Mouse (Mus musculus): ENCODE data around the gene Smim20.
A peak's percentile ranks its signal among the peaks of the same experiment; 100 is the strongest.

Gene Smim20

GRCm38 (mm10) chr5:53266181-53266580, 702 bp upstream of the Smim20 start:
- no peak for DNase-seq (ENCODE audit: low spot score)

DNA sequence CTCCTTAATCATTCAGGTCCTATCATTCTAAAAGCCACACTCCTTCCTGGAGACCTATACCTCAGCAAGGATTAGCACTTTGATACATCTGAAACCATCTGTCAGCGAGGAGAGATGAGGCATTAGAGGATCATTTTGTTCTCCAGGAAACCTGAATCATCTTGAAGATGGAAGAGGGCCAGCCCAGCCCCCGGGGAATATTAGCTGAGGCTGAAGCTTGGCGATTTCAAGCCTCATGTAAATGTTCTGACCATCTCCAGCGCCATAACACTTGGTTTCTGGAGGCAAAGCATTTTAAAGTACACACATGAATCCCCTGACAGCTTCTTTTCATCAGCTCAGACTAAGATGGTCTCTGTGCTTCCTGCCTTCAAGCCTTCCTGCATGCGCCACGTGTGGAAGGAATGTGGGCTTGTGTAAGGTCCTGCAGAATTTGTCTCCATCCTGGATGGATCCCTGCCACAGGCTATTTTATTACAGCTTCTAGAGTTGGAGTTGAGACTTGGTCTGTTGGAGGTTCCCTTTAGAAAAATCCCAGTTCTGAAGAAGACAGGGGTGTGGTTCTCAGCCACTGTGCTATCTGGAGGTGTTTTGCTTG, 1.3 kb downstream of the Smim20 start:
- DNase-seq (ENCODE audit: low spot score): peak; percentile 60

DNA sequence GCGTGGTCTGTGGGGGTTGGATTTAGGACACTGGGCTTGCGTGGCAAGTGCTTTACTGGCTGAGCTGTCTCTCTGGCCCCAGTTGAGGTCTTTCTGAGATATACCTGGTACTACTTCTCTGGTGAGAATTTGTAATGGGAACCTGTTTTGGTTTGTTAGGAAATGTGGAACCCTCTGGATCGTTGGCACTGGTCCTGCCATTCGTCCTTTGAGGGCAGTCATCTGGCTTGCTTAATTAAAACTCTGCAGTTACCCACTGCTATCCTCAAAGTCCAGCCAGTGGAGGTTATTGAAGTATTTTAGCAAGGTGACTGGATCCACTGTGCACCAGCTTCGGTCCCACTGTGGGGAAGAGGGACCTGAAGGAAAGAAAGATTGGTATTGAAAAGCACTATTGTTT, 2.9 kb downstream of the Smim20 start:
- no peak for DNase-seq (ENCODE audit: low spot score)

GRCm38 (mm10) chr5:53270947-53271711, 4.2 kb downstream of the Smim20 start:
- DNase-seq (ENCODE audit: low spot score): no peak

DNA sequence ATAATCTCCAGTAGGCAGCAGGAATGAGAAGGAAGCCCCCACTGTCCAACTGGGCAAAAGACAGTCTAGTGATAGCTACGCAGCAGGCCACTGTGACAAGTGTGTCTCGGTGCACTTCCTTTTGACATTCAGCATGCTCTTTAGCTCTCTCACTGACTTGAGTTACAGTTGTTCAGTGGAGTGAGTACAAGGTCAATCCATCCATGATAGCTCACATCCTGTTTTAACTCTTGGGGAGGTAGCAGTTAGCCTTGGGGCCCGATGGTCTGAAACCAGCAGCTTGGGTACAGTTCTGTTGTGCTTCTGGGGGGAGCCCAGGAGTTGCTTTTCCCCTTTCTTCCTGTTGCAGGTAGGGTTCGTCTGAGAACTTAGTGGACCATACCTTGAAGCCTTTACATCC, 5.7 kb downstream of the Smim20 start:
- DNase-seq (ENCODE audit: low spot score): no peak

GRCm38 (mm10) chr5:53273699-53274430, 7.0 kb downstream of the Smim20 start:
- DNase-seq (ENCODE audit: low spot score): no peak

DNA sequence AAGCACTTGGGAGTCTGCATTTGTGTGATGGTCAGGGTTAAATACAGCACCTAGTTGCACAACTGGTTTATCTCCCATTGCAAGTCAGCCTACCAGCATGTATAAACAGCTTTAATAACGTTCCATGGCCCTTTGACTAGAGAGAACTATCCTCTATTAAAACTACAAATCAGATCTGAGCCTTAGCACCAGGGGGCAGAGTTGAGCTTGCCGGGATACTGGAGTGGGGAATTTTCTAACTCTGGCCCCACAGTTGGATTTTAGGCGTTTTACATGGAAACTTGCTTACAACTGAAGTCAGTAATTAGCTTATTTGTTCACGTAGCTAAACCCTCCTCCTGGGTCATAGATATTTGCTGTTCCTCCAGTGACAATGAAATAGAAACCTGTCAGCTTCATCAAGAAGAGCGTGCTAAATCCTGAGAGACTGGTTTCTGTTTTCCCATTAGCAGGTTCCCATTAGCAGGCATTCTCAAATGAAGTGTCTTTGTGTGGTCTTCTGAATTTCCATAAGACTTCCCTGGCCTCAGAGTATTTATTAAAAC, 8.0 kb downstream of the Smim20 start:
- peak; percentile 52 for DNase-seq (ENCODE audit: low spot score)

DNA sequence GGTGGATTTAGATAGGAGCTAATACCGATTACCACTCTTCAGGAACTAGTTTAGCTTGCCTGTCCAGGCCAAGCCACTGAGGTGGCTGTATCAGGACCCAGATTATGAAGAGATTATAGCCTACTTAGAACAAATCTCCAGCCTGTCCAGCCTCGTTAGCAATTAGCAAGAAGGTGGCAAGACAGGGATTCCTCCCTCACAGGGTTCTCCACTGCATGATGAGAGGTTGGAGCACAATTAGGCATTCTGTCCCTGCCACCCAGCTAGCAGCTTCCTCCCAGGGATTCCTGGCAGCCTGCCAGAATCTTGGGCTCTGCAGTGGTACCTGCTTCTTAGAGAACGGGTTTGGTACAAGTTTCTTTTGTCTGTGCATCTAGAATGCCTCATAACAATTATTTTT, 8.5 kb downstream of the Smim20 start:
- no peak for DNase-seq (ENCODE audit: low spot score)

- no peak for DNase-seq (ENCODE audit: low spot score)
Observed at GRCm38 (mm10) chr5:53276470-53277022, 9.7 kb downstream of the Smim20 start.

DNA sequence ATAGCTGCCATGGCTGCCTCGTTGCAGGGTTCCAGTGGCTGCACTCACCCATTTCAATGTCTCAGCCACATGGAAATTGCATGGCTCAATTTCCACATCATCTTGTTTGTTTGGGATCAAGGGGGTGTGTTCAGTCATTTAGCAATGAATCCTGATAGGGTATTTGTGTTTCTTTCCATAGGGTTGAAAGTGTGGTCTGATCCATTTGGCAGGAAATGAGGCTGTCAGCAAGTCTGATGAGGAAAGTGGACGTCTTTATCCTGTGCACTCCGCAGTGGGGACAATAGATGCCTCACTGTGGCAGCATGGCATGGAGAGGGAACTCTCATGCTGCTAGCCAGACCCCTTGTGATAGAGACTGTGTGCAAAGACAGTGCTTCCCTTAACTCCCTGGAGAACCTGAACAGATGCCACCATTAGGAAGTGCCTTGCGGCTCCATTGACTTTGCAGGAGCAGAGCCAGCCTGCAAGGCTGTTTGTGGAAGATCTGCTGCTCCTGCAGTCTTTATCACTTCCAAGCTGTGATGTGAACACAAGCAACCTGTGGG, 10.9 kb downstream of the Smim20 start:
- no peak for DNase-seq (ENCODE audit: low spot score)

- peak; percentile 47 for DNase-seq (ENCODE audit: low spot score)
Observed at GRCm38 (mm10) chr5:53279216-53279813, 12.4 kb downstream of the Smim20 start.

GRCm38 (mm10) chr5:53282487-53282886, 15.6 kb downstream of the Smim20 start:
- DNase-seq (ENCODE audit: low spot score): no peak

- DNase-seq (ENCODE audit: low spot score): no peak
Observed at GRCm38 (mm10) chr5:53286406-53286805, 19.5 kb downstream of the Smim20 start.

- no peak for DNase-seq (ENCODE audit: low spot score)
Observed at GRCm38 (mm10) chr5:53289438-53289837, 22.6 kb downstream of the Smim20 start.

DNA sequence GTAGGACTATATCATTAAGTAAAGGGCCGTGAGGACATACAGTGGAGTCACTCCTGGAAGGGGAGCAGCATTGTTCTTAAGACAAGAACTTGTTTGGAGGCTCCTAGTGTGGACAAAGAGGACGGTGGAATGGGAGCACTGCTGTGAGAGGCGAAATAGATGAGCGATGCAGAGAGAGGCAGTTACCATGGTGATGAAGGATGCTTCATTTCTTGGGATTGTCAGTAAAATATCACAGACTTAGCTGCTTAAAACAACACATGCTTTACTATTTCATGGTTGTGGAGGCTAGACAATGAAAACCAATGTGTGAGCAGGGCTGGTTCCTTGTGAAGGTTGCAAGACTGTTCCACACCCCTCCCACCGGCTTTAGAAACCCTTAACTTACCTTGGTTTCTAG, 27.7 kb downstream of the Smim20 start:
- no peak for DNase-seq (ENCODE audit: low spot score)

DNA sequence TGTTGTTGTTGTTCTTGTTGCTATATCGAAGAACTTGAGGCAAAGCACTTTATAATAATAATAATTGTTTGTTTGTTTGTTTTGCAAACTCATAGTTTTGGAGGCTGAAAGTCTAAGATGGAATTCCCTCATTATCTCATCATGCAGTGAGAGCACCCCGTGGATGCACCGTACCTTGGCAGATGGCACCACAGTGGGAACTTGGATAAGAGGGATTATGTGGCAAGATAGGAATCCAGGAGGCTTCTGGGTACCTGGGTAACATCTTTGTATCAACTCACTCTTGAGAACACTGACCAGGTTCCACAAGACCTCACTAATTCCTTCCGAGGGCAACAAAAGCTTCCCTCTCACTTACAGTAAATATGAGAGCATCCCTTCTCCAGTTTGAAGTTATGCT, 30.1 kb downstream of the Smim20 start:
- DNase-seq (ENCODE audit: low spot score): no peak

DNA sequence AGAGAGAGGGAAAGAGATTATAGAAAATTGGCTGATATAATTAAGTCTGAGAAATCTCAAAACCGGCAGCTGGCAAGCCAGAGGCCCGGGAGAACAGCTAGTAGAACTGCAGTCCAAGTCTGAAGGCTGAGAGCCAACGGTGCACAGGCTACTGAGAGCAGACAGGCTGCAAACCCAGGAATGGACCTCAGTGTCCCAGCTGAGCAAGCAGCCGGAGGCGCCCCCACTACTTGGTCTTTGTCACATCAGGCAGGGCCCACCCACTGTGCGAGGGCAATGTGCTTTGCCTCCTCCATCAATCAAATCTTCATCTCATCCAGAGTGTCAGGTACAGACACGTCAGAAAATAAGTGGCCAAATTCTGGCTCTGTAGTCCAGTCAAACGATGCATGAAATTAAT, 34.6 kb downstream of the Smim20 start:
- peak; percentile 23 for DNase-seq (ENCODE audit: low spot score)

GRCm38 (mm10) chr5:53302895-53303670, 36.2 kb downstream of the Smim20 start:
- DNase-seq (ENCODE audit: low spot score): no peak

- no peak for DNase-seq (ENCODE audit: low spot score)
Observed at GRCm38 (mm10) chr5:53303941-53304340, 37.1 kb downstream of the Smim20 start.

- no peak for DNase-seq (ENCODE audit: low spot score)
Observed at GRCm38 (mm10) chr5:53304936-53305335, 38.1 kb downstream of the Smim20 start.

DNA sequence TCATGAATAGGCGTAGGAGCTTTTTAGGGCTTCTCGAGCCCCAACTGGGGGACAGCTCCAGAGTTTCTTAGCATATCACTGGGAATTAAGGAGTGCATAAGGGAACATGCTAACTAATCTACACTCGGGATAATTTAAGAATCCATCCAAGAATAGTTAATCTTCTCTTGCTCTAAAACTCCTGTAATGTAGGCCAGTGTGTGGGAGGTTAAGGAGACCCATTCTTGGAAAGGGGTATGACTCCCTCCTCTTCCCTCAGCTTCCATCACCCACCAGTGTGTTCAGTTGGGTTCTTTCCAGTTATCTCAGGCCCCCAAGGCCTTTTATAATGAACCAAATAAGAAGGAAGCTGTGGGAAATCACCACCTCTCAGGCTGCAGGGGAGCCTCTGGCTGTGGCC, 40.0 kb downstream of the Smim20 start:
- no peak for DNase-seq (ENCODE audit: low spot score)

Measured in adipocyte (in vitro differentiated cells).